Mouse (Mus musculus) large intestine, adult 2 months (tissue): ENCODE measurements around the gene Hesx1. TPM values are rescaled to one million over a fixed set of nuclear protein-coding genes. Genes with fewer than 3 reads are reported as not detected.

ENCODE experiments used
- DNase-seq: peaks from one replicate; pipeline ENCODE4 v3.0.0-alpha.2; 2012; ENCODE audit warnings: low read depth, low spot score
- WGBS: fragments of 180-500 bp; shearing (Covaris S2); methylation state at CpG from one replicate; pipeline ENCODE4 v1.1.7; 2018; 5-methylcytosine and 5-hydroxymethylcytosine counted together
- polyA plus RNA-seq: library from polyadenylated mRNA; depleted of rRNA; stranded (reverse); fragments of >200 nt; gene quantifications from 2 replicates; pipeline ENCODE4 v1.2.3, GENCODE M21; 2012

The Hesx1 gene
- polyA plus RNA-seq, 1 experiment = not detected

- WGBS = 74% methylated on average over 6 of the region's 6 CpGs
- no peak for DNase-seq
Measured at GRCm38 (mm10) chr14:27005937-27006336, 11.7 kb downstream of the Hesx1 start.

- DNase-seq = no peak
- 79% methylated on average over 5 of the region's 5 CpGs for WGBS
Measured at GRCm38 (mm10) chr14:27011561-27011960, 17.3 kb downstream of the Hesx1 start.

GRCm38 (mm10) chr14:27013658-27014057, 19.4 kb downstream of the Hesx1 start:
- no peak for DNase-seq
- WGBS = 48% methylated on average over 4 of the region's 4 CpGs

- 93% methylated on average over 2 of the region's 2 CpGs for whole genome bisulfite sequencing
- DNase-seq = no peak
Measured at GRCm38 (mm10) chr14:27017936-27018335, 23.7 kb downstream of the Hesx1 start.

GRCm38 (mm10) chr14:27019850-27020249, 25.6 kb downstream of the Hesx1 start:
- DNase-seq = no peak
- 37% methylated on average over 14 of the region's 14 CpGs for WGBS

- 35% methylated on average over 11 of the region's 11 CpGs for WGBS
Measured at GRCm38 (mm10) chr14:27022876-27023275, 28.7 kb downstream of the Hesx1 start.

GRCm38 (mm10) chr14:27024664-27025063, 30.4 kb downstream of the Hesx1 start:
- WGBS = 77% methylated on average over 4 of the region's 4 CpGs
- DNase-seq = no peak

More at GRCm38 (mm10) chr14:27022876-27023275, 28.7 kb downstream of the Hesx1 start:
- DNase-seq = no peak

- WGBS = 2% methylated on average over 15 of the region's 15 CpGs
- DNase-seq = no peak
Measured at GRCm38 (mm10) chr14:27029771-27030173, 35.6 kb downstream of the Hesx1 start.

- DNase-seq = no peak
- 33% methylated on average over 4 of the region's 4 CpGs for WGBS
Measured at GRCm38 (mm10) chr14:27031142-27031541, 36.9 kb downstream of the Hesx1 start.

- 26% methylated on average over 1 of the region's 1 CpGs for WGBS
- no peak for DNase-seq
Measured at GRCm38 (mm10) chr14:27037513-27037912, 43.3 kb downstream of the Hesx1 start.

GRCm38 (mm10) chr14:27038783-27039182, 44.6 kb downstream of the Hesx1 start, which contains the start of gene Il17rd:
TSS of gene Il17rd (plus strand) at chr14:27038941.
- WGBS = under 1% methylated on average over 29 of the region's 29 CpGs
- peak; percentile 88 for DNase-seq

- 3% methylated on average over 59 of the region's 59 CpGs for WGBS
- no peak for DNase-seq
Measured at GRCm38 (mm10) chr14:27039281-27040248, 45.3 kb downstream of the Hesx1 start.

GRCm38 (mm10) chr14:27040451-27040850, 46.2 kb downstream of the Hesx1 start:
- no peak for DNase-seq
- WGBS = 56% methylated on average over 12 of the region's 12 CpGs

- no peak for DNase-seq
- 18% methylated on average over 8 of the region's 8 CpGs for WGBS
Measured at GRCm38 (mm10) chr14:27042280-27042983, 48.2 kb downstream of the Hesx1 start.

GRCm38 (mm10) chr14:27043416-27043815, 49.2 kb downstream of the Hesx1 start:
- WGBS = 31% methylated on average over 5 of the region's 5 CpGs
- no peak for DNase-seq

GRCm38 (mm10) chr14:27044221-27044966, 50.2 kb downstream of the Hesx1 start:
- no peak for DNase-seq
- WGBS = 19% methylated on average over 11 of the region's 11 CpGs

- 57% methylated on average over 2 of the region's 2 CpGs for WGBS
- no peak for DNase-seq
Measured at GRCm38 (mm10) chr14:27044967-27045361, 50.7 kb downstream of the Hesx1 start.

GRCm38 (mm10) chr14:27048231-27048956, 54.2 kb downstream of the Hesx1 start:
- no peak for DNase-seq

GRCm38 (mm10) chr14:27050043-27050442, 55.8 kb downstream of the Hesx1 start:
- no peak for DNase-seq
- 80% methylated on average over 9 of the region's 9 CpGs for WGBS

More at GRCm38 (mm10) chr14:27048231-27048956, 54.2 kb downstream of the Hesx1 start:
- 86% methylated on average over 8 of the region's 8 CpGs for WGBS
